Mouse (Mus musculus) left cerebral cortex, adult 2 months (tissue): Measurements from ENCODE around the gene Uba52. TPM values are rescaled to one million over a fixed set of nuclear protein-coding genes. Genes with fewer than 3 reads are reported as not detected.

ENCODE experiments used
- DNase-seq, 2 experiments: peaks; one replicate each; pipeline ENCODE4 v3.0.0; 2021 to 2022; ENCODE audit warnings: low spot score in 2 of 2, mixed read lengths in 1 of 2; ENCODE audit errors: extremely low spot score in 1 of 2
- H3K27ac ChIP-seq: fragments of 200-600 bp; 2 replicates; pipeline ENCODE4 v1.8.1; 2022
- H3K4me3 ChIP-seq: fragments of 200-600 bp; 2 replicates; pipeline ENCODE4 v1.8.1; 2022
- CTCF ChIP-seq: fragments of 200-600 bp; IDR thresholded peaks from 2 replicates; pipeline ENCODE4 v1.8.1; 2022; ENCODE audit warnings: antibody characterized with exemption, mild to moderate bottlenecking, moderate library complexity
- intact Hi-C: fragments of 180-260 bp; cut with DNase I; formaldehyde crosslinking; loops from one replicate; pipeline ENCODE4 v1.15.1; 2025
- total RNA-seq, 2 experiments: library from RNA; stranded (reverse); gene quantifications; 2 replicates each; pipeline ENCODE4 v1.2.3; 2021

The Uba52 gene
- total RNA-seq, 2 experiments from 2014 or later: 788 to 861 TPM

GRCm38 (mm10) chr8:70544200-70544687 lies 33.6 kb upstream of the Uba52 start:
- intact Hi-C loops: no loop called here
- TF ChIP-seq CTCF: peak; percentile 57
- DNase-seq: no peak
- Histone ChIP-seq H3K4me3 (no peak overlapping the region), H3K27ac (no peak overlapping the region)

DNA sequence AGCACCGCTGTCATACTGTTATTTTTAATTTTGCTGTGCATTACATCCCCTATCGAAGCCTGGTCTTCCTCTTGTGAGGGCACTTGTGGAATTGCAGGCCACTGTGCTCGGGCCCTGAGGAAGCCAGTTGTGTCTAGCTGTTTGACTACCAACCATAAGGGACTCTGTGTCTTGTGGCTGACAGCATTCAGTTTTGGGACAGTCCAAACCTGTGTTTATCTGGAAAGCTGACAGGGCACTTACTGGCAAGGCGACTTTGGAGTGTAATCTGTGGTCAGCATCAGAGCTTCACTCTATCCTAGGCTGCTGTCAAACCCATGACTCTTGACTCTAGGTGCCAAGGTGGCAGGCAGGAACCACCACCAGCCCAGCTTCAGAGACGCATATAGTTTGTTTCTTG lies 30.5 kb upstream of the Uba52 start:
- H3K27ac ChIP-seq: no peak overlapping the region
- H3K4me3 ChIP-seq: peak overlapping the region; percentile 70
- no peak for TF ChIP-seq CTCF
- intact Hi-C loops: no loop called here
- no peak for DNase-seq

DNA sequence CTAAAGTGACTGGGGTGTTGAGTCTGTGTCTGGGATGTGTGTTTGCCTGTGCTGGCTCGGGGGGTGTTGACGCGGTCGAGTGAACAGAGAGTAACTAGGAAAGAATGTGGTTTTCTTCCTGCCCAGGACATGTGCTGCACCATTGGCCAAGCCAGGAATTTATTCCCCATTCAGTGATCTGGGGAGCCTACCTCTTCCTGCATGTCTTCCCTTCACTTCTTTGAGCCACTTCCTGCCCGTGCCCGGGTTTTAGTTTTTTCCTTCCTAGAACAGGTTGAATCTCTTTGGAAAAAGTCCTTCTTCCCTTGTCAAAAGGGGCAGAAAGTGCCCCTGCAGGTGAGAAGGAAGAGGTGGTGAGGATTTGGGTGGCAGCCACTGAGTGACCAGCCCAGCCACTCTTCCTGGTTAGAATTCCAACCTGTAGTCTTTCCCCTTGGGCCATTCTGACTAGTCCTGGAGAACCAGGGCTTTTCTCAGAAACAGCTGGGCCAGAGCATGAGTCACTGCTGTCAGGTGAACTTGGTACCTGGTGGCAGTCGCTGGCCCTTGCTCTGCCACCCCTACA lies 30.0 kb upstream of the Uba52 start:
- no peak overlapping the region for H3K27ac ChIP-seq
- TF ChIP-seq CTCF: no peak
- intact Hi-C loops: no loop called here
- peak overlapping the region; percentile 70 for H3K4me3 ChIP-seq
- no peak for DNase-seq

- intact Hi-C loops: no loop called here
- H3K27ac ChIP-seq: peak overlapping the region; percentile 89
- no peak for TF ChIP-seq CTCF
- no peak for DNase-seq
- peak overlapping the region; percentile 70 for H3K4me3 ChIP-seq
These were observed 29.5 kb upstream of the Uba52 start for GRCm38 (mm10) chr8:70540013-70540506.

GRCm38 (mm10) chr8:70539077-70539813 lies 28.6 kb upstream of the Uba52 start, which contains the start of gene Ell:
Gene Ell (plus strand): TSS chr8:70539457.
- H3K27ac ChIP-seq: peak within 1 kb of the TSS; percentile 97
- DNase-seq: peak; percentile 99
- intact Hi-C loops: loop anchor here (2.0 kb wide), 1 partner anchor 32 kb away; the partner anchor contains the start of gene Rex1bd
- peak within 1 kb of the TSS; percentile 70 for H3K4me3 ChIP-seq
- TF ChIP-seq CTCF: no peak

- peak overlapping the region; percentile 70 for H3K4me3 ChIP-seq
- DNase-seq: peak; percentile 99
- peak overlapping the region; percentile 97 for H3K27ac ChIP-seq
- intact Hi-C loops: loop anchor here (2.0 kb wide), 1 partner anchor 32 kb away; the partner anchor contains the start of gene Rex1bd
- TF ChIP-seq CTCF: no peak
These were observed 28.1 kb upstream of the Uba52 start for GRCm38 (mm10) chr8:70538633-70539076.

- intact Hi-C loops: loop anchor here (2.0 kb wide), 1 partner anchor 31 kb away; the partner anchor contains the start of gene Rex1bd
- Histone ChIP-seq H3K27ac (peak overlapping the region; percentile 66; the same call in 1 of the 2 replicates), H3K4me3 (peak overlapping the region; percentile 70)
- no peak for DNase-seq
- no peak for TF ChIP-seq CTCF
These were observed 27.5 kb upstream of the Uba52 start for GRCm38 (mm10) chr8:70538024-70538579.

DNA sequence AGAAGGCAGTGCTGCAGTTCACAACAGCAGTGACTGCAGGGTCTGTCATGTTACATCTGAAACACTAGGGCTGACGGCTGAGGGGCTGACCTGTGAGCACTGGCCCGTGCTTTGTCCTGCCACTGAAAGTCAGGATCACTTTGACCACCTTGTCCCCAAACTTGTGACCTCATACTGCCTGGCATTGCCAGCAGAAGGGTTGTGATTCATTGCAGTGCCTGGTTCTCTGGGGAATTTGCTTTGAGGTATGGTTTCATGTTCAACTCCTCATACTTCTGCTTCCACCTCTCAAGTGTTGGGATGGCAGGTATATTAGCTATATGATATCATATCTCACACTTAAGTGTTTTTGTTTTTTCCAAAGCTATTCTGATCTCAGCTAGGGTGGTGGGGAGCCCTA lies 25.1 kb upstream of the Uba52 start:
- Histone ChIP-seq H3K27ac (no peak overlapping the region), H3K4me3 (no peak overlapping the region)
- intact Hi-C loops: no loop called here
- no peak for DNase-seq
- TF ChIP-seq CTCF: no peak

GRCm38 (mm10) chr8:70535221-70535620 lies 24.6 kb upstream of the Uba52 start:
- intact Hi-C loops: no loop called here
- H3K4me3 ChIP-seq: no peak overlapping the region
- no peak overlapping the region; the same call in 1 of the 2 replicates for H3K27ac ChIP-seq
- no peak for DNase-seq
- TF ChIP-seq CTCF: no peak

- no peak for TF ChIP-seq CTCF
- H3K4me3 ChIP-seq: no peak overlapping the region
- peak overlapping the region; percentile 50; the same call in 1 of the 2 replicates for H3K27ac ChIP-seq
- intact Hi-C loops: no loop called here
- DNase-seq: no peak
These were observed 23.7 kb upstream of the Uba52 start for GRCm38 (mm10) chr8:70534281-70534680.

DNA sequence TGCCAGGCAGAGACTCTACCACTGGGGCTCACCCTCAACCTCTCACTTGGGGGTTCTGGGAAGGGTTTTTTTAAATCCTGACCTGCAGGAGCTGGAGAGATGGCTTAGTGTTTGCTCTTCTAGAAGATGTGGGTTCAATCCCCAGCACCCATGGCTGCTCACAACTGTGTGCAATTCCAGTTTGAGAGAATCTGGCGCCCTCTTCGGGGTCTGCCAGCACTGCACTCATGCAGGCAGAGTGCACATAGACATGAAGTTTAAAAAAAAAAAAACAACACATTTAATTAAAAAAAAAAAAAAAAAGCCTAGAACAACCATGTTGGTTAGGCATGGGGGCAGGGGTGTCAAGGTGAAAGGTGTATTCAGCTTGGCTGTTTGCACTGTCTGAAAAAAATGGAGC lies 19.7 kb upstream of the Uba52 start:
- intact Hi-C loops: no loop called here
- no peak overlapping the region for H3K4me3 ChIP-seq
- peak; percentile 7 for TF ChIP-seq CTCF
- no peak for DNase-seq
- no peak overlapping the region for H3K27ac ChIP-seq

DNA sequence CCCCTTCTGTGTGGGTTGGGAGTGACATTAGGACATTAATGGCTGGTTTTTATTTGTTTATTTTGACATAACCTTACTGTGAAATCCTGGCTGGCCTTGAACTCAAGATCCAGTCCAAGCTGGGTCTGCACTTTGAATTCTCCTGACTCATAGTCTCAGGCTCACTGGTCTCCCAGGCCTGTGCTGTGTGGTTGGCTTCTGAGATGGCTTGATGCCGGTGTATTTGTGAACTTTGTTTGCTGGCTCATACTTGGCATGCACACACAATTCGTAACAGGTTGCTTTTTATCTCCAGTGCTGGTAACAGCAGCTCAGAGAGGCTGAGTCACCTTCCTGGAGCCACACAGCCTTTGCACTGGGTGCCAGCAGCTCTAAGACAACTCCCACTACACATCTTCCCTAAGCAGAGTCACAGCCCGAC lies 19.1 kb upstream of the Uba52 start:
- no peak for DNase-seq
- H3K27ac ChIP-seq: 0 out of 2 replicates have a peak overlapping the region, but pooled peaks have one; percentile 15
- intact Hi-C loops: no loop called here
- no peak overlapping the region for H3K4me3 ChIP-seq
- no peak for TF ChIP-seq CTCF
